Mouse (Mus musculus) CH12.LX (cell line): ENCODE data around the gene Plscr2. TPM values are rescaled to one million over a fixed set of nuclear protein-coding genes. Genes with fewer than 3 reads are reported as not detected.

Source experiments
- DNase-seq: peaks from one replicate; pipeline ENCODE4 v3.0.0-alpha.2; 2013; ENCODE audit errors: extremely low read depth
- H3K27ac ChIP-seq: 2 replicates; pipeline ENCODE4 v1.5.1; 2012; ENCODE audit warnings: low read depth, mild to moderate bottlenecking, control low read depth, moderate library complexity; ENCODE audit not compliant: insufficient read depth
- H3K27me3 ChIP-seq: replicated peaks from 2 replicates; pipeline ENCODE3; 2012; ENCODE audit warnings: inconsistent platforms
- H3K36me3 ChIP-seq, 2 experiments: replicated peaks in 1 of 2; 2 replicates each; pipeline versions ENCODE3 to v1.6.1; 2012; ENCODE audit warnings: inconsistent platforms in 1 of 2, low read length in 1 of 2, mild to moderate bottlenecking in 1 of 2, mixed read lengths in 1 of 2, moderate library complexity in 1 of 2; ENCODE audit not compliant: control insufficient read depth in 1 of 2, insufficient read depth in 1 of 2
- H3K4me1 ChIP-seq, 2 experiments: 2 replicates each; pipeline ENCODE4 v1.6.1; 2012; ENCODE audit warnings: inconsistent platforms in 1 of 2, moderate library complexity in 1 of 2; ENCODE audit not compliant: insufficient read depth in 2 of 2, control insufficient read depth in 1 of 2
- H3K4me2 ChIP-seq: 2 replicates; pipeline ENCODE4 v1.6.1; 2012; ENCODE audit warnings: low read depth, mild to moderate bottlenecking, control low read depth; ENCODE audit not compliant: poor library complexity, insufficient read depth, severe bottlenecking
- H3K4me3 ChIP-seq, 3 experiments: fragments of 150-350 bp in 1 of 3; sonication (generic) in 1 of 3; replicated peaks in 1 of 3; 2 replicates each; pipeline versions ENCODE3 to v1.5.1; 2011 to 2012; ENCODE audit warnings: low read depth in 2 of 3, low read length in 2 of 3, mild to moderate bottlenecking in 2 of 3, moderate library complexity in 2 of 3, control low read depth in 1 of 3, improper control_type of control experiment in 1 of 3, inconsistent platforms in 1 of 3, mixed read lengths in 1 of 3; ENCODE audit not compliant: poor library complexity in 1 of 3
- H3K79me2 ChIP-seq: replicated peaks from 2 replicates; pipeline ENCODE4 v1.6.1; 2012; ENCODE audit warnings: mild to moderate bottlenecking, moderate library complexity; ENCODE audit not compliant: control insufficient read depth, poor library complexity, insufficient read depth, severe bottlenecking; ENCODE audit errors: extremely low read depth
- H3K9ac ChIP-seq: 2 replicates; pipeline ENCODE4 v1.6.1; 2012; ENCODE audit warnings: low read depth, mild to moderate bottlenecking, control low read depth, moderate library complexity; ENCODE audit not compliant: insufficient read depth
- H3K9me3 ChIP-seq: replicated peaks from 2 replicates; pipeline ENCODE3; 2012; ENCODE audit warnings: low read length, inconsistent platforms, mixed read lengths
- CTCF ChIP-seq, 2 experiments: IDR thresholded peaks in 1 of 2; conservative IDR thresholded peaks in 1 of 2; 2 replicates each; pipeline ENCODE4 v1.5.1; 2011 to 2012; ENCODE audit warnings: low read depth in 2 of 2, low read length in 2 of 2, improper control_type of control experiment in 1 of 2, inconsistent platforms in 1 of 2, mild to moderate bottlenecking in 1 of 2, moderate library complexity in 1 of 2
- HCFC1 ChIP-seq: IDR thresholded peaks from 2 replicates; pipeline ENCODE4 v1.6.1; 2012; ENCODE audit warnings: low read depth, mild to moderate bottlenecking, inconsistent platforms, low read length, improper control_type of control experiment
- JUN ChIP-seq: IDR thresholded peaks from 2 replicates; pipeline ENCODE4 v1.6.1; 2011; ENCODE audit warnings: low read depth, mild to moderate bottlenecking, low read length, improper control_type of control experiment, moderate library complexity; ENCODE audit not compliant: insufficient read depth
- KAT2A ChIP-seq: IDR thresholded peaks from 2 replicates; pipeline ENCODE4 v1.6.1; 2012; ENCODE audit warnings: low read length, improper control_type of control experiment, inconsistent platforms; ENCODE audit not compliant: insufficient replicate concordance
- MAX ChIP-seq: IDR thresholded peaks from 2 replicates; pipeline ENCODE4 v1.6.1; 2011; ENCODE audit warnings: low read length, improper control_type of control experiment
- MAZ ChIP-seq: IDR thresholded peaks from 2 replicates; pipeline ENCODE4 v1.6.1; 2012; ENCODE audit warnings: low read depth, mild to moderate bottlenecking, inconsistent platforms, low read length, improper control_type of control experiment, moderate library complexity
- NRF1 ChIP-seq: IDR thresholded peaks from 2 replicates; pipeline ENCODE4 v1.6.1; 2014; ENCODE audit warnings: low read depth, mild to moderate bottlenecking, inconsistent platforms, low read length, improper control_type of control experiment, moderate library complexity
- POLR2A ChIP-seq: IDR thresholded peaks from 2 replicates; pipeline ENCODE4 v1.6.1; 2011; ENCODE audit warnings: low read depth, mild to moderate bottlenecking, improper control_type of control experiment, low read length
- POLR2AphosphoS2 ChIP-seq: IDR thresholded peaks from 2 replicates; pipeline ENCODE4 v1.6.1; 2011; ENCODE audit warnings: low read depth, low read length, improper control_type of control experiment
- RAD21 ChIP-seq: IDR thresholded peaks from 2 replicates; pipeline ENCODE4 v1.6.1; 2011; ENCODE audit warnings: low read depth, mild to moderate bottlenecking, low read length, improper control_type of control experiment, moderate library complexity
- RCOR1 ChIP-seq: conservative IDR thresholded peaks from 2 replicates; pipeline ENCODE4 v1.6.1; 2012; ENCODE audit warnings: low read depth, mild to moderate bottlenecking, inconsistent platforms, low read length, improper control_type of control experiment
- SIN3A ChIP-seq: IDR thresholded peaks from 2 replicates; pipeline ENCODE4 v1.6.1; 2012; ENCODE audit warnings: low read length, improper control_type of control experiment, inconsistent platforms
- TBP ChIP-seq: conservative IDR thresholded peaks from 2 replicates; pipeline ENCODE4 v1.6.1; 2011; ENCODE audit warnings: low read depth, low read length, improper control_type of control experiment
- TCF12 ChIP-seq: IDR thresholded peaks from 2 replicates; pipeline ENCODE4 v1.6.1; 2014; ENCODE audit warnings: low read depth, mild to moderate bottlenecking, inconsistent platforms, low read length, improper control_type of control experiment
- USF1 ChIP-seq: IDR thresholded peaks from 2 replicates; pipeline ENCODE4 v1.6.1; 2014; ENCODE audit warnings: low read depth, mild to moderate bottlenecking, inconsistent platforms, low read length, improper control_type of control experiment
- USF2 ChIP-seq: conservative IDR thresholded peaks from 2 replicates; pipeline ENCODE4 v1.6.1; 2011; ENCODE audit warnings: low read depth, low read length, improper control_type of control experiment
- ZC3H11A ChIP-seq: IDR thresholded peaks from 2 replicates; pipeline ENCODE4 v1.6.1; 2012; ENCODE audit warnings: low read depth, mild to moderate bottlenecking, inconsistent platforms, low read length, improper control_type of control experiment
- dilution Hi-C: fragments of 300-500 bp; cut with MboI; formaldehyde crosslinking; loops from 2 replicates; pipeline ENCODE4 v1.14.3; 2020; ENCODE audit warnings: low sequenced_read_pairs; ENCODE audit not compliant: extremely low pct_unique_long_range_greater_than_20kb, extremely low pct_ligation_motif_present
- in situ Hi-C: fragments of 300-500 bp; cut with MboI; formaldehyde crosslinking; loops from 3 replicates; pipeline ENCODE4 v1.14.3; 2019; ENCODE audit warnings: low sequenced_read_pairs, low pct_ligation_motif_present, low pct_unique_long_range_greater_than_20kb, mixed read lengths
- polyA plus RNA-seq: library from polyadenylated mRNA; unstranded; fragments of >175 nt; gene quantifications from 2 replicates; pipeline ENCODE4 v1.2.1, GENCODE M21; 2012; ENCODE audit warnings: low read depth; ENCODE audit not compliant: insufficient read length
- total RNA-seq, 2 experiments: library from RNA; depleted of rRNA; stranded (reverse); fragments of 300-350 nt in 1 of 2; fragments of >200 nt in 1 of 2; gene quantifications; 2 replicates each; pipeline ENCODE4 v1.2.3; 2012 to 2014

Plscr2 gene
- total and polyA plus RNA-seq, 3 experiments = 0.91 to 1.4 (median 0.95) TPM

DNA sequence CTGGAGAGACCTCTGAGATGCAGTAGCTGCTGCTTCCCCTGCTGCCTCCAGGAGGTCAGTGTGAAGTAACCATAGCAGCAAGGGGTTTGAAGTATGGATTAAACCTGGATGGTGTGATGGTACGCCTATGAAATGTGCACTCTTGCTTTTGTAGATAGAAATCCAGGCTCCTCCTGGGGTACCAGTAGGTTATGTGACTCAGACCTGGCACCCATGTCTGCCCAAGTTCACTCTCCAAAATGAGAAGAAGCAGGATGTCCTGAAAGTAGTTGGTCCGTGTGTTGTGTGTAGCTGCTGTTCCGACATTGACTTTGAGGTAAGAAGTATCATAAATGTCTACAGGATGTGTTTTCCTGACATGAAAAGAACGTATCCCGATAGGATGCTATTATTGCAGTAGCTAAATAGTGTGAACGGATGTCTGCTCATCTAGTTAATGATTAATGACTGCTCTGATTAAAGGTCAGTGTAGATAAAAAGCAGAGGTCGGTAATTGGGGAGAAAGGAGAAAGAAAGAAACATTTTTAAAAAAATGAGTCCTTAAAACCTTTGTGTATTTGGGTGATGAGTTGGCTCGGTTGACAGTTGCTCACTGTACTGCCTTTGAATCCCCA, 8.7 kb upstream of the Plscr2 start:
- no peak overlapping the region for H3K27ac ChIP-seq
- peaks cover 72 to 84% of the 10 kb centered on the region in 2 experiments for H3K36me3 ChIP-seq
- H3K4me1 ChIP-seq = peaks cover 28 to 88% of the 10 kb centered on the region in 2 experiments
- H3K9me3 ChIP-seq = no peaks in the 10 kb centered on the region
- H3K79me2 ChIP-seq = peaks cover 36% of the 10 kb centered on the region
- no peak for DNase-seq
- TF ChIP-seq ZC3H11A (no peak), MAZ (no peak), MAX (no peak), RCOR1 (no peak), POLR2AphosphoS2 (no peak), JUN (no peak), POLR2A (no peak), USF2 (no peak), TCF12 (no peak), NRF1 (no peak), RAD21 (no peak), TBP (no peak), HCFC1 (no peak), SIN3A (no peak), CTCF (conservative IDR thresholded peaks at IDR 0.05 in 1 of 2, IDR thresholded peaks at IDR 0.05 in 1 of 2; ENCODE audit: low read depth in 2 of 2, low read length in 2 of 2) (no peak), KAT2A (no peak)
- no peak overlapping the region for H3K4me3 ChIP-seq
- dilution Hi-C loops = no loop called here
- no peaks in the 10 kb centered on the region for H3K27me3 ChIP-seq
- in situ Hi-C loops = no loop called here
- no peak overlapping the region for H3K9ac ChIP-seq
- H3K4me2 ChIP-seq = no peak overlapping the region

GRCm38 (mm10) chr9:92267732-92268131, 7.7 kb upstream of the Plscr2 start:
- Histone ChIP-seq H3K4me3 (no peak overlapping the region), H3K27me3 (no peaks in the 10 kb centered on the region)
- TF ChIP-seq USF1 (peak; percentile 11), RCOR1 (no peak)
- TF ChIP-seq, all 38 proteins: peak for 1
- dilution Hi-C loops (no loop called here), in situ Hi-C loops (no loop called here)
- Histone ChIP-seq H3K27ac (peak overlapping the region; percentile 32; the same call in 1 of the 2 replicates), H3K36me3 (peaks cover 67 to 80% of the 10 kb centered on the region in 2 experiments), H3K9ac (no peak overlapping the region), H3K9me3 (no peaks in the 10 kb centered on the region), H3K79me2 (peaks cover 28% of the 10 kb centered on the region), H3K4me1 (peaks cover 29 to 86% of the 10 kb centered on the region in 2 experiments), H3K4me2 (no peak overlapping the region)
- no peak for DNase-seq
